Mouse (Mus musculus): ENCODE data around the gene Dlg4. TPM values are rescaled to one million over a fixed set of nuclear protein-coding genes. Genes with fewer than 3 reads are reported as not detected.

Dlg4 gene
- total and polyA plus RNA-seq, 3 experiments, result 6.5 to 24.7 TPM; not detected in 1

- Histone ChIP-seq H3K27ac (ENCODE audit: control insufficient read depth, low read depth, low read length) (no peak overlapping the region), H3K79me2 (ENCODE audit: control insufficient read depth, insufficient read depth, low read length, poor library complexity) (no peaks in the 10 kb centered on the region), H3K4me3 (ENCODE audit: control insufficient read depth in 1 of 2, insufficient read depth in 1 of 2, low read depth in 2 of 2, low read length in 2 of 2) (no peak overlapping the region), H3K36me3 (ENCODE audit: control insufficient read depth in 1 of 2, insufficient read depth in 2 of 2, low read length in 2 of 2) (peaks cover 0 to 3% of the 10 kb centered on the region in 2 experiments; a peak in 2 of 4 replicates), H3K9me3 (replicated peaks; ENCODE audit: insufficient read depth, low read length) (no peaks in the 10 kb centered on the region), H3K27me3 (ENCODE audit: control insufficient read depth in 1 of 2, insufficient read depth in 2 of 2, low read length in 2 of 2) (no peaks in the 10 kb centered on the region), H3K9ac (ENCODE audit: control insufficient read depth, low read depth, low read length, poor library complexity, severe bottlenecking) (no peak overlapping the region), H3K4me1 (ENCODE audit: control insufficient read depth in 1 of 2, insufficient read depth in 2 of 2, low read length in 2 of 2) (peaks cover 0 to 9% of the 10 kb centered on the region in 2 experiments; a peak in 2 of 4 replicates)
- TF ChIP-seq NELFE (IDR thresholded peaks at IDR 0.05; ENCODE audit: low read depth, low read length) (no peak), TCF12 (IDR thresholded peaks at IDR 0.05; ENCODE audit: low read depth, low read length) (no peak), TAL1 (IDR thresholded peaks at IDR 0.05; ENCODE audit: low read length) (no peak), MAFK (IDR thresholded peaks at IDR 0.05; ENCODE audit: borderline replicate concordance, low read depth, low read length) (no peak)
- DNase-seq (ENCODE audit: low read depth, low spot score), result no peak
Observed at GRCm38 (mm10) chr11:70027397-70027796, 10.7 kb downstream of the Dlg4 start.

GRCm38 (mm10) chr11:70028401-70029129 is 11.8 kb downstream of the Dlg4 start:
- Histone ChIP-seq H3K36me3 (ENCODE audit: control insufficient read depth in 1 of 2, insufficient read depth in 2 of 2, low read length in 2 of 2) (peaks cover 0 to 3% of the 10 kb centered on the region in 2 experiments; a peak in 2 of 4 replicates), H3K27me3 (ENCODE audit: control insufficient read depth in 1 of 2, insufficient read depth in 2 of 2, low read length in 2 of 2) (no peaks in the 10 kb centered on the region), H3K4me1 (ENCODE audit: control insufficient read depth in 1 of 2, insufficient read depth in 2 of 2, low read length in 2 of 2) (peaks cover 0 to 9% of the 10 kb centered on the region in 2 experiments; a peak in 2 of 4 replicates), H3K9ac (ENCODE audit: control insufficient read depth, low read depth, low read length, poor library complexity, severe bottlenecking) (no peak overlapping the region), H3K27ac (ENCODE audit: control insufficient read depth, low read depth, low read length) (no peak overlapping the region), H3K4me3 (ENCODE audit: control insufficient read depth in 1 of 2, insufficient read depth in 1 of 2, low read depth in 2 of 2, low read length in 2 of 2) (no peak overlapping the region), H3K79me2 (ENCODE audit: control insufficient read depth, insufficient read depth, low read length, poor library complexity) (no peaks in the 10 kb centered on the region), H3K9me3 (replicated peaks; ENCODE audit: insufficient read depth, low read length) (no peaks in the 10 kb centered on the region)
- no peak for DNase-seq (ENCODE audit: low read depth, low spot score)
- TF ChIP-seq UBTF (IDR thresholded peaks at IDR 0.05; ENCODE audit: borderline replicate concordance, insufficient read depth, low read depth, low read length) (no peak), RAD21 (IDR thresholded peaks at IDR 0.05; ENCODE audit: low read depth, low read length) (no peak), ZKSCAN1 (IDR thresholded peaks at IDR 0.05; ENCODE audit: low read depth, low read length) (no peak), ETS1 (IDR thresholded peaks at IDR 0.05; ENCODE audit: low read depth, low read length) (no peak), USF2 (IDR thresholded peaks at IDR 0.05; ENCODE audit: borderline replicate concordance in 1 of 2, insufficient read depth in 1 of 2, low read depth in 1 of 2, low read length in 2 of 2) (no peak), POLR2A (IDR thresholded peaks at IDR 0.05; ENCODE audit: control insufficient read depth in 1 of 2, insufficient read depth in 1 of 2, low read depth in 1 of 2, low read length in 2 of 2, poor library complexity in 1 of 2) (no peak), BHLHE40 (IDR thresholded peaks at IDR 0.05; ENCODE audit: borderline replicate concordance, low read depth, low read length) (no peak), MAFK (IDR thresholded peaks at IDR 0.05; ENCODE audit: borderline replicate concordance, low read depth, low read length) (no peak), E2F4 (IDR thresholded peaks at IDR 0.05; ENCODE audit: borderline replicate concordance, low read depth, low read length) (no peak), NRF1 (IDR thresholded peaks at IDR 0.05; ENCODE audit: insufficient read depth, low read depth, low read length, poor library complexity, severe bottlenecking) (no peak), GATA1 (IDR thresholded peaks at IDR 0.05; ENCODE audit: low read depth, low read length) (no peak), NELFE (IDR thresholded peaks at IDR 0.05; ENCODE audit: low read depth, low read length) (no peak)

Data from MEL (cell line).